Mouse (Mus musculus) liver, embryonic 14.5 days (tissue): Measurements from ENCODE around the gene Amph. TPM values are rescaled to one million over a fixed set of nuclear protein-coding genes. Genes with fewer than 3 reads are reported as not detected.

Experiments
- ATAC-seq: fragments of 200-750 bp; cut with Nextera tagmentation; 2 replicates; pipeline ENCODE4 v1.8.0; 2017; ENCODE audit warnings: moderate number of reproducible peaks, mild to moderate bottlenecking, moderate library complexity; ENCODE audit not compliant: insufficient read depth
- DNase-seq, 3 experiments: peaks; one replicate each; pipeline ENCODE4 v3.0.0-alpha.2; 2012 to 2013; ENCODE audit warnings: low read depth in 3 of 3, low spot score in 3 of 3
- H3K27ac ChIP-seq: fragments of 300-500 bp; sonication (generic); 2 replicates; pipeline ENCODE4 v1.5.1; 2014; ENCODE audit warnings: moderate library complexity, mild to moderate bottlenecking, control low read depth, inconsistent platforms
- H3K27me3 ChIP-seq: fragments of 300-500 bp; sonication (generic); 2 replicates; pipeline ENCODE4 v1.6.1; 2014; ENCODE audit warnings: mild to moderate bottlenecking, low read length, moderate library complexity; ENCODE audit not compliant: control insufficient read depth, insufficient read depth
- H3K36me3 ChIP-seq: fragments of 300-500 bp; sonication (generic); replicated peaks from 2 replicates; pipeline ENCODE4 v1.6.1; 2014; ENCODE audit warnings: low read depth; ENCODE audit not compliant: control insufficient read depth, insufficient read depth
- H3K4me1 ChIP-seq, 2 experiments: fragments of 200-500 bp in 1 of 2; fragments of 300-500 bp in 1 of 2; sonication (generic) in 1 of 2; replicated peaks; 2 replicates each; pipeline ENCODE4 v1.6.1; 2012 to 2014; ENCODE audit warnings: antibody characterized with exemption in 1 of 2, inconsistent platforms in 1 of 2, low read length in 1 of 2; ENCODE audit not compliant: control insufficient read depth in 2 of 2, insufficient read depth in 2 of 2
- H3K4me2 ChIP-seq: fragments of 300-500 bp; sonication (generic); 2 replicates; pipeline ENCODE4 v1.6.1; 2014; ENCODE audit warnings: low read depth, mild to moderate bottlenecking, control low read depth, moderate library complexity
- H3K4me3 ChIP-seq, 2 experiments: fragments of 200-500 bp in 1 of 2; fragments of 300-500 bp in 1 of 2; sonication (generic) in 1 of 2; 2 replicates each; pipeline ENCODE4 v1.5.1; 2012 to 2014; ENCODE audit warnings: low read depth in 2 of 2, low read length in 2 of 2, mild to moderate bottlenecking in 2 of 2, control low read depth in 1 of 2, inconsistent platforms in 1 of 2, moderate library complexity in 1 of 2; ENCODE audit not compliant: insufficient read depth in 1 of 2
- H3K9ac ChIP-seq: fragments of 300-500 bp; sonication (generic); replicated peaks from 2 replicates; pipeline ENCODE4 v1.6.1; 2014; ENCODE audit warnings: mild to moderate bottlenecking, control low read depth, moderate library complexity
- H3K9me3 ChIP-seq: fragments of 300-500 bp; sonication (generic); 2 replicates; pipeline ENCODE4 v1.6.1; 2016; ENCODE audit warnings: low read length, mixed read lengths; ENCODE audit not compliant: control insufficient read depth
- CTCF ChIP-seq: IDR thresholded peaks from 2 replicates; pipeline ENCODE4 v1.5.1; 2016; ENCODE audit warnings: antibody characterized with exemption, low read depth, control low read depth
- EP300 ChIP-seq: IDR thresholded peaks from 2 replicates; pipeline ENCODE4 v1.6.1; 2016; ENCODE audit warnings: antibody characterized with exemption, low read depth
- WGBS: fragments of 180-500 bp; shearing (Covaris S2); extraction: QIAGEN DNeasy Blood & Tissue Kit; methylation state at CpG from one replicate; pipeline ENCODE4 v1.1.7; 2014; ENCODE audit not compliant: insufficient replicate concordance; 5-methylcytosine and 5-hydroxymethylcytosine counted together
- polyA plus RNA-seq, 2 experiments: library from polyadenylated mRNA; depleted of rRNA in 1 of 2; stranded (reverse) in 1 of 2; unstranded in 1 of 2; fragments of >200 nt; fragmentation: Nextera tagmentation in 1 of 2; extraction: Ambion mirVana in 1 of 2; gene quantifications; 2 replicates each; pipeline versions ENCODE4 v1.2.1 to v1.2.3; 2012 to 2014

Amph gene
- polyA plus RNA-seq, 2 experiments: 0.20 TPM; not detected in 1

GRCm38 (mm10) chr13:19081932-19082331, 133.9 kb downstream of the Amph start:
- DNase-seq (no peak), ATAC-seq (no peak)
- no peak for TF ChIP-seq EP300
- no peak for TF ChIP-seq CTCF
- WGBS: 53% methylated on average over 4 of the region's 4 CpGs
- no peaks in the 10 kb centered on the region for H3K27me3 ChIP-seq
- no peak overlapping the region for H3K4me3 ChIP-seq
- H3K4me1 ChIP-seq: no peaks in the 10 kb centered on the region
- no peak overlapping the region for H3K27ac ChIP-seq
- H3K9me3 ChIP-seq: no peaks in the 10 kb centered on the region
- no peaks in the 10 kb centered on the region for H3K36me3 ChIP-seq
- no peak overlapping the region for H3K4me2 ChIP-seq
- H3K9ac ChIP-seq: no peak overlapping the region

- Histone ChIP-seq H3K9me3 (no peaks in the 10 kb centered on the region), H3K9ac (no peak overlapping the region), H3K4me1 (no peaks in the 10 kb centered on the region), H3K27ac (no peak overlapping the region), H3K36me3 (no peaks in the 10 kb centered on the region), H3K4me3 (no peak overlapping the region), H3K4me2 (no peak overlapping the region), H3K27me3 (no peaks in the 10 kb centered on the region)
- TF ChIP-seq CTCF (no peak), EP300 (no peak)
- 77% methylated on average over 6 of the region's 6 CpGs for WGBS
- ATAC-seq: no peak
- no peak for DNase-seq
Observed at GRCm38 (mm10) chr13:19094571-19094970, 146.6 kb downstream of the Amph start.

GRCm38 (mm10) chr13:19097117-19097516, 149.1 kb downstream of the Amph start:
- Histone ChIP-seq H3K9ac (no peak overlapping the region), H3K9me3 (no peaks in the 10 kb centered on the region), H3K4me2 (no peak overlapping the region), H3K4me1 (no peaks in the 10 kb centered on the region), H3K36me3 (no peaks in the 10 kb centered on the region), H3K27ac (no peak overlapping the region), H3K27me3 (no peaks in the 10 kb centered on the region), H3K4me3 (no peak overlapping the region)
- ATAC-seq (no peak), DNase-seq (no peak)
- WGBS: 66% methylated on average over 4 of the region's 4 CpGs
- no peak for TF ChIP-seq CTCF
- no peak for TF ChIP-seq EP300

GRCm38 (mm10) chr13:19101889-19102402, 153.9 kb downstream of the Amph start:
- ATAC-seq: no peak
- H3K36me3 ChIP-seq: no peaks in the 10 kb centered on the region
- H3K9ac ChIP-seq: no peak overlapping the region
- H3K27ac ChIP-seq: no peak overlapping the region
- TF ChIP-seq CTCF (no peak), EP300 (no peak)
- DNase-seq: no peak
- H3K4me1 ChIP-seq: no peaks in the 10 kb centered on the region
- no peak overlapping the region for H3K4me3 ChIP-seq
- no peak overlapping the region for H3K4me2 ChIP-seq
- H3K9me3 ChIP-seq: no peaks in the 10 kb centered on the region
- no peaks in the 10 kb centered on the region for H3K27me3 ChIP-seq
- WGBS: 69% methylated on average over 10 of the region's 10 CpGs

- Histone ChIP-seq H3K9ac (no peak overlapping the region), H3K4me1 (no peaks in the 10 kb centered on the region), H3K36me3 (no peaks in the 10 kb centered on the region), H3K27ac (no peak overlapping the region), H3K4me3 (no peak overlapping the region), H3K9me3 (no peaks in the 10 kb centered on the region), H3K27me3 (no peaks in the 10 kb centered on the region), H3K4me2 (no peak overlapping the region)
- 36% methylated on average over 5 of the region's 5 CpGs for WGBS
- ATAC-seq (no peak), DNase-seq (no peak)
- TF ChIP-seq CTCF: no peak
- TF ChIP-seq EP300: no peak
Observed at GRCm38 (mm10) chr13:19106418-19106817, 158.4 kb downstream of the Amph start.
